Mouse (Mus musculus) ES-E14 (cell line): ENCODE measurements around the gene Astn1. TPM values are rescaled to one million over a fixed set of nuclear protein-coding genes. Genes with fewer than 3 reads are reported as not detected.

Experiments
- DNase-seq: peaks from one replicate; pipeline ENCODE4 v3.0.0-alpha.2; 2013; ENCODE audit warnings: low read depth, low spot score
- H3K27ac ChIP-seq: 2 replicates; pipeline ENCODE4 v1.5.1; 2012; ENCODE audit warnings: low read depth, mild to moderate bottlenecking, low read length, moderate library complexity, mixed read lengths; ENCODE audit not compliant: poor library complexity, insufficient read depth, severe bottlenecking
- H3K36me3 ChIP-seq: 2 replicates; pipeline ENCODE4 v1.6.1; 2012; ENCODE audit warnings: mild to moderate bottlenecking, low read length, moderate library complexity, mixed read lengths; ENCODE audit not compliant: control insufficient read depth, poor library complexity, insufficient read depth, severe bottlenecking
- H3K4me1 ChIP-seq, 2 experiments: fragments of 150-350 bp in 1 of 2; sonication (generic) in 1 of 2; 2 replicates each; pipeline ENCODE4 v1.6.1; 2012; ENCODE audit warnings: low read length in 2 of 2, mild to moderate bottlenecking in 1 of 2, mixed read lengths in 1 of 2; ENCODE audit not compliant: control insufficient read depth in 2 of 2, insufficient read depth in 2 of 2, poor library complexity in 1 of 2
- H3K4me3 ChIP-seq, 2 experiments: fragments of 150-350 bp in 1 of 2; sonication (generic) in 1 of 2; 2 replicates each; pipeline ENCODE4 v1.5.1; 2012; ENCODE audit warnings: low read length in 2 of 2, low read depth in 1 of 2, mild to moderate bottlenecking in 1 of 2, mixed read lengths in 1 of 2; ENCODE audit not compliant: insufficient read depth in 1 of 2, poor library complexity in 1 of 2, severe bottlenecking in 1 of 2
- H3K9ac ChIP-seq: 2 replicates; pipeline ENCODE4 v1.6.1; 2012; ENCODE audit warnings: low read depth, mild to moderate bottlenecking, low read length, mixed read lengths; ENCODE audit not compliant: poor library complexity, insufficient read depth, severe bottlenecking
- H3K9me3 ChIP-seq: fragments of 150-350 bp; sonication (generic); 2 replicates; pipeline ENCODE4 v1.6.1; 2012; ENCODE audit warnings: low read depth, mild to moderate bottlenecking, low read length; ENCODE audit not compliant: control insufficient read depth, insufficient read depth
- CHD2 ChIP-seq: IDR thresholded peaks from 2 replicates; pipeline ENCODE4 v1.6.1; 2014; ENCODE audit warnings: mild to moderate bottlenecking, low read depth, low read length, inconsistent platforms
- HCFC1 ChIP-seq: IDR thresholded peaks from 2 replicates; pipeline ENCODE4 v1.6.1; 2012; ENCODE audit warnings: low read length, inconsistent platforms, borderline replicate concordance; ENCODE audit not compliant: insufficient read depth
- MAFK ChIP-seq: IDR thresholded peaks from 2 replicates; pipeline ENCODE4 v1.6.1; 2014; ENCODE audit warnings: mild to moderate bottlenecking, low read depth, low read length, inconsistent platforms; ENCODE audit not compliant: insufficient read depth
- ZC3H11A ChIP-seq: IDR thresholded peaks from 2 replicates; pipeline ENCODE4 v1.6.1; 2012; ENCODE audit warnings: low read depth, mild to moderate bottlenecking, inconsistent platforms, low read length, borderline replicate concordance
- ZNF384 ChIP-seq: IDR thresholded peaks from 2 replicates; pipeline ENCODE4 v1.6.1; 2012; ENCODE audit warnings: low read depth, low read length, inconsistent platforms
- in situ Hi-C, 2 experiments: fragments of 600-800 bp; cut with MboI; formaldehyde crosslinking; loops; one replicate each; pipeline ENCODE4 v1.15.1; 2025; ENCODE audit warnings: low sequenced_read_pairs in 2 of 2, inconsistent platforms in 1 of 2; ENCODE audit not compliant: unreplicated experiment in 2 of 2
- total RNA-seq: library from RNA; depleted of rRNA; stranded (reverse); fragments of 300-350 nt; gene quantifications from 2 replicates; pipeline ENCODE4 v1.2.3, GENCODE M21; 2012

Astn1 gene
- total RNA-seq, 1 experiment: 0.85 TPM

DNA sequence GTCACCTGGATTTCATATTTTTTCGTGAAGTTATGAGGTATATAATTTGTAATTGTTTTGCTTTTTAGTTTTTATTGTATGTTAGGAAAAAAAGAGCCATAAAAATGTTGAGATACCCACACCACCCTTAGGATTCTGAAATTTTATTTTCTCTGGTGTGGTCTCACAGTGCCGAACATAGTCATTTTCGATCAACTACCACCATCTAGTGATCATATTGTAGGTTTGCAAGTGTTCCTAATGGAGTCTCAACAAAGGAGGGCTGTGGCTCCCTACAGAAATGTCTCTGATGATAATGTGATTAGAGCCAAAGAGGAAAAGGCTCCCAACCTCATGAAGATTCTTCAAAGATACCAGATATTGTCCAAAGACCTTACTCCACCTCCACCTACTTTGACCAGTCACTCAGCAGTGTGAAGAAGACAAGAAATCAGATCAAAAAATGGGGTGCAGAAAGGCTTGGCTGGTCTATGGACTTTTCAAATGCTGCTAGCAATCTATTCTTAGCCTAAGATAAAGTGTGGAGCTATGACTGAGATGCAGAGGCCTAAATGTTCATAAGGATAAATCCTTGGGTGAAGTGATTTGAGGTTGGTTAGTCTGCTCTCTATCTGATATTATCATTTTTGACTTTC, 292.6 kb downstream of the Astn1 start:
- H3K27ac ChIP-seq: no peak overlapping the region
- no peaks in the 10 kb centered on the region for H3K4me1 ChIP-seq
- no peak for DNase-seq
- no peaks in the 10 kb centered on the region for H3K36me3 ChIP-seq
- H3K4me3 ChIP-seq: no peak overlapping the region
- in situ Hi-C loops: loop anchor here in 1 of 2 experiments (10.0 kb wide), 1 partner anchor 1090 kb away; no protein-coding TSS in a partner anchor
- H3K9ac ChIP-seq: no peak overlapping the region
- no peaks in the 10 kb centered on the region for H3K9me3 ChIP-seq
- TF ChIP-seq CHD2: no peak
- TF ChIP-seq ZNF384: no peak
- TF ChIP-seq ZC3H11A: peak; percentile 65; the same call in 1 of the 2 replicates
- no peak for TF ChIP-seq MAFK

DNA sequence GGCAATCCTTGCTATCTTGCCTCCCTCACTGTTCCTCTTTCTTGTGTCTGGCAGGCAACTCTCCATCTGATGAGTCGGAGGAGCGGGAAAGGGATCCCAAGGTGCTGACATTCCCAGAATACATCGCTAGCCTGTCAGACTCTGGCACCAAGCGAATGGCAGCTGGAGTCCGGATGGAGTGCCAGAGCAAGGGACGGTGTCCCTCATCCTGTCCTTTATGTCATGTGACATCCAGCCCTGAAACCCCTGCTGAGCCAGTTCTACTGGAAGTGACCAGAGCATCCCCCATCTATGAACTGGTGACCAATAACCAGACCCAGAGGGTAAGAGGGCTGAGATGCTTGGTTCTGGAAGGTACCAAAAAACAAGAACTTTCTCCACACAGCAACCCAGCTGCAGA, 294.9 kb downstream of the Astn1 start:
- TF ChIP-seq ZNF384: no peak
- no peak for TF ChIP-seq MAFK
- TF ChIP-seq HCFC1: no peak
- no peak for TF ChIP-seq ZC3H11A
- TF ChIP-seq CHD2: no peak
- no peak for DNase-seq
- Histone ChIP-seq H3K4me3 (no peak overlapping the region), H3K27ac (no peak overlapping the region), H3K36me3 (no peaks in the 10 kb centered on the region), H3K9me3 (no peaks in the 10 kb centered on the region), H3K9ac (no peak overlapping the region), H3K4me1 (no peaks in the 10 kb centered on the region)
- in situ Hi-C loops: loop anchor here in 1 of 2 experiments (10.0 kb wide), 1 partner anchor 1092 kb away; no protein-coding TSS in a partner anchor

DNA sequence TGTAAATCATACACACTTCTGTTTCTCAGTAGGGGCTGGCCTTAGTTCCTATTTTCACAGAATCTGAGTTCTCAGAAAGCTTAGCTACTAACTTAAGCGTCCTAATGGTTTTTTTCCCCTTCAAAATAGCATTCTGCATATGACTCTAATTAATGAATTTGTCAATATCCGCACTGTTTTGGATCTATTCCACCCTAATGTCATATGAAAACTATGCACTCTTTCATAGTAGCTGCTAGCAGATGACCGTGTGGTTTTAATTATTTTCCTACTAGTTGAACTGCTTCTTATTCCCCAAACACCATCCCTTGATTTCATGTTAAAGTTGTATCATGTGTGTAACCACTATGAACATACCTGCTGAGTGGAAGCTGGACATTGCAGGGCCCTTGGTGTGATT, 303.9 kb downstream of the Astn1 start:
- H3K36me3 ChIP-seq: no peaks in the 10 kb centered on the region
- TF ChIP-seq CHD2: no peak
- no peak for TF ChIP-seq ZC3H11A
- no peak for TF ChIP-seq HCFC1
- no peak for TF ChIP-seq ZNF384
- no peak for TF ChIP-seq MAFK
- no peak overlapping the region for H3K9ac ChIP-seq
- in situ Hi-C loops: no loop called here
- DNase-seq: no peak
- no peak overlapping the region for H3K27ac ChIP-seq
- no peak overlapping the region for H3K4me3 ChIP-seq
- no peaks in the 10 kb centered on the region for H3K9me3 ChIP-seq
- H3K4me1 ChIP-seq: no peaks in the 10 kb centered on the region

DNA sequence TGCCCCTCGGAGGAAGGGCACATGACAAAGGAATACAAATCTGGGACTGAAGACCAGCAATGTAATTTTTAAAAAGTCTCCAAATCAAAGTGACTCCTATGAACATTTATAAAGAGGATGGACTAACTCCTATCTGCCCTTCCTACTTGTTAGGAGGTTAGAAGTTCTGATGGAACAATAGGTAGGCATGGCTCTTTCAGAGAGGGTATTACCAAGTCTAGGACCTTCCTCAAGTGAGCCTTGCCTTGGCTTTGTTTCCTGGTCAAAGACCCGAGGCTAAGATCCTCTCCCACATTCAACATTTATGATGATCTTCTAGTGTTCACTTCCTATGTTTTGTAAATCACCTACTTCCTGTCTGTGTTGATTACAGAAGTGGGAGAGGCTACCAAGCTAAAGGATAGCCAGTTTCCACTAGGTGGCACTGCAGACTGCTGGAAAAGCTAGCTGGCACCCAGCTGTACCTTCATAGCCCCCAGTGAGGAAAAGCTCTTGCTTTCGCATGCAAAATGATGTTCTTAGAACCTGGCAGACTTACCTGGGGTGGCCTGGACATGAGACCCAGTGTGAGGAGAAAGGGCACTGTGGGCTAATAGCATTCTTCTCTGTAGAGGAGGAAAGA, 308.0 kb downstream of the Astn1 start:
- Histone ChIP-seq H3K9me3 (no peaks in the 10 kb centered on the region), H3K4me3 (no peak overlapping the region), H3K4me1 (no peaks in the 10 kb centered on the region), H3K36me3 (no peaks in the 10 kb centered on the region), H3K27ac (no peak overlapping the region), H3K9ac (no peak overlapping the region)
- DNase-seq: peak; percentile 35
- TF ChIP-seq CHD2 (no peak), ZC3H11A (peak; percentile 76; the same call in 1 of the 2 replicates)
- in situ Hi-C loops: loop anchor here in 1 of 2 experiments (5.0 to 10.0 kb wide), 2 partner anchors 285 to 467 kb away; no protein-coding TSS in a partner anchor

DNA sequence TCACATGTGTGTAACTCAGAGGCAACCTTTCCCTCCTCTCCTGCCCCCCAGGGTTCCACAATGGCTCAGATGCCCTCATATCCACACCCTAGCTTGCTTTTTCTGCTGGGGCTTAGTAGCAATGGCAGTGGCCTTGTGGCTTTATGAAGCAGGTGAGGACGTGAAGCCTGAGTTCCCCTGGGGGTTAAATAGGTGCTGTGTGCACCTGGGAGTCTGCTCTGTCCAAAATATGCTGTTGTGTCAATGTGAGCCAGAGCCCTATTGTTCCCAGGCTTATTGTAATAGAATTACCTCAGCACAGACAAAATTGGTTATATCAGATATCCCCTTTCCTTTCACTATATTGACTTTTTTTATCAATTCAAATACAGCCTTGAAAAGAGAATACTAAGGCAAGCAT, 325.7 kb downstream of the Astn1 start:
- in situ Hi-C loops: no loop called here
- TF ChIP-seq ZNF384 (no peak), ZC3H11A (no peak), CHD2 (no peak), MAFK (no peak), HCFC1 (no peak)

More for the DNA sequence above, 325.7 kb downstream of the Astn1 start:
- Histone ChIP-seq H3K9me3 (no peaks in the 10 kb centered on the region), H3K36me3 (no peaks in the 10 kb centered on the region), H3K4me1 (no peaks in the 10 kb centered on the region), H3K9ac (no peak overlapping the region), H3K4me3 (no peak overlapping the region), H3K27ac (no peak overlapping the region)
- DNase-seq: no peak
